Mouse (Mus musculus): ENCODE results near the gene Pnma5. TPM values are rescaled to one million over a fixed set of nuclear protein-coding genes. Genes with fewer than 3 reads are reported as not detected.

The Pnma5 gene
- not detected in 2 replicates for polyA plus RNA-seq (2012; rRNA removed)

GRCm38 (mm10) chrX:73037003-73037402, at the start of gene Pnma5:
Gene Pnma5, minus strand, starts transcription at chrX:73037103.

GRCm38 (mm10) chrX:73082267-73083055, 45.6 kb upstream of the Pnma5 start, which contains the start of gene Xlr4a:
Gene Xlr4a, minus strand, starts transcription at chrX:73082478.

GRCm38 (mm10) chrX:73064415-73064793, 27.5 kb upstream of the Pnma5 start, which contains the start of gene Pnma3:
Gene Pnma3, plus strand, starts transcription at chrX:73064787.

GRCm38 (mm10) chrX:72986841-72987519, 49.9 kb downstream of the Pnma5 start, which contains the start of gene Zfp185:
Gene Zfp185, plus strand, starts transcription at chrX:72987339.

Other genes starting within 250 kb of the Pnma5 start
- 0.02 and 0.05 TPM in 2 replicates for gene Gabrq, start 211.9 kb downstream of the Pnma5 start, polyA plus RNA-seq (2012; rRNA removed)
- gene Cetn2, start 118.7 kb downstream of the Pnma5 start, polyA plus RNA-seq (2012; rRNA removed), result 1.1 and 1.2 TPM in 2 replicates
- 11.7 and 12.9 TPM in 2 replicates for gene Nsdhl, start 118.5 kb downstream of the Pnma5 start, polyA plus RNA-seq (2012; rRNA removed)
- gene Zfp185, start 49.8 kb downstream of the Pnma5 start, polyA plus RNA-seq (2012; rRNA removed), result 0.41 and 0.63 TPM in 2 replicates
- 0.05 and 0.08 TPM in 2 replicates for gene Pnma3, start 27.7 kb upstream of the Pnma5 start, polyA plus RNA-seq (2012; rRNA removed)
- 0.13 TPM in 1 of 2 replicates, not detected in the other for gene Xlr4a, start 45.4 kb upstream of the Pnma5 start, polyA plus RNA-seq (2012; rRNA removed)
- 0.35 TPM in 1 of 2 replicates, not detected in the other for gene Xlr3a, start 60.0 kb upstream of the Pnma5 start, polyA plus RNA-seq (2012; rRNA removed)
- gene Gm14685, start 79.9 kb upstream of the Pnma5 start, polyA plus RNA-seq (2012; rRNA removed), result not detected in 2 replicates
- not detected in 2 replicates for gene Xlr5b, start 111.7 kb upstream of the Pnma5 start, polyA plus RNA-seq (2012; rRNA removed)
- gene DXBay18, start 112.3 kb upstream of the Pnma5 start, polyA plus RNA-seq (2012; rRNA removed), result 0.06 TPM in 1 of 2 replicates, not detected in the other
- gene Spin2d, start 139.9 kb upstream of the Pnma5 start, polyA plus RNA-seq (2012; rRNA removed), result not detected in 2 replicates
- 0.26 and 0.36 TPM in 2 replicates for gene Xlr3b, start 155.1 kb upstream of the Pnma5 start, polyA plus RNA-seq (2012; rRNA removed)
- 0.15 TPM in 1 of 2 replicates, not detected in the other for gene Xlr4b, start 177.2 kb upstream of the Pnma5 start, polyA plus RNA-seq (2012; rRNA removed)
- 24.4 and 26.4 TPM in 2 replicates for gene F8a, start 191.2 kb upstream of the Pnma5 start, polyA plus RNA-seq (2012; rRNA removed)
- not detected in 2 replicates for gene Xlr4c, start 206.0 kb upstream of the Pnma5 start, polyA plus RNA-seq (2012; rRNA removed)
- not detected in 2 replicates for gene Xlr3c, start 228.3 kb upstream of the Pnma5 start, polyA plus RNA-seq (2012; rRNA removed)